Mouse (Mus musculus): Measurements from ENCODE around the gene Mest.

GRCm38 (mm10) chr6:30679567-30679966, 43.8 kb upstream of the Mest start:
- no peak for TF ChIP-seq CTCF (conservative IDR thresholded peaks at IDR 0.05; ENCODE audit: insufficient read depth, insufficient read length, low read depth, low read length)
- TF ChIP-seq POLR2A (IDR thresholded peaks at IDR 0.05; ENCODE audit: low read depth, low read length), result no peak

Measured in kidney, adult 2 months (tissue).